In the genomic region with DNA sequence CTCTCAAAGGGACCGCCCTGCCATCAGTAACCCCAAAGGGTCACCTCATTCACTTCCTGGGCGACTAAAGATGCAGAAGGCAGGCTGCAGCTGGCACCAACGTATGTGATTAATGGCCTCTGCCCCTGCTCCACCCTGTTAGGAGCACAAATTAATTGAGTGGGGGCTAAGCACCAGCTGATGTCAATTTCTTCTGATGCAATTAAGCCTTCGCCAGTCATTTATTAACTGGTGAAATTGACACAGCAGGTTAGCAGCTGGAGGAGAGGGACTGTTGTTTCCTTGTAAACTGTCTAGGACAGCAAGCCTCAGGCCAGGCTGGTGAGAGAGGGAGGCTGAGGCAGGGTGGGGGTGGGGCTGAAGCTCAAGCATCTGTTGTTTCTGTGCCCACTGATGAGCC, we compare ENCODE assay signal across 16 mouse cellular contexts. TPM values are rescaled to one million over a fixed set of nuclear protein-coding genes. Genes with fewer than 3 reads are reported as not detected.
DNase-seq lines count a peak whose midpoint lies in the region; ATAC-seq and TF ChIP-seq lines count a peak whose summit lies in the region.
"Had no signal": no experiment of that assay in that cellular context is flagged by ENCODE, and none has a peak within 500 bp of the region (broad histone marks: within the 10 kb centered on the region; RNA-seq: fewer than 3 reads in every experiment).

No protein-coding gene starts in this region.

- H3K4me3 ChIP-seq in kidney, postnatal 0 days (replicated peaks; ENCODE audit: low read depth, low read length) = no peak overlapping the region
- H3K4me3 ChIP-seq in forebrain, embryonic 13.5 days = no peak overlapping the region
- no peak overlapping the region for H3K4me3 ChIP-seq in intestine, embryonic 15.5 days (replicated peaks)
- H3K4me3 ChIP-seq: embryonic facial prominence, embryonic 12.5 days; liver, embryonic 13.5 days had no signal

- peak; percentile 68; the same call in 1 of the 2 replicates for ATAC-seq in kidney, postnatal 0 days (replicated peaks; ENCODE audit: low FRiP score, low read depth)
- ATAC-seq in forebrain, embryonic 13.5 days = peak; percentile 63; the same call in 1 of the 2 replicates
- peak; percentile 62 for ATAC-seq in intestine, embryonic 15.5 days
- ATAC-seq: CD4-positive, CD25-positive, alpha-beta regulatory T cell, adult 4 months had no signal

- H3K4me1 ChIP-seq in kidney, postnatal 0 days (replicated peaks; ENCODE audit: insufficient read depth, low read length) = no peaks in the 10 kb centered on the region
- peaks cover 10% of the 10 kb centered on the region; the same call in 1 of the 2 replicates for H3K4me1 ChIP-seq in forebrain, embryonic 13.5 days
- no peaks in the 10 kb centered on the region; the same call in 1 of the 2 replicates for H3K4me1 ChIP-seq in intestine, embryonic 15.5 days (replicated peaks)
- H3K4me1 ChIP-seq: embryonic facial prominence, embryonic 12.5 days had no signal

- H3K4me2 ChIP-seq in kidney, postnatal 0 days (ENCODE audit: low read length) = no peak overlapping the region
- no peak overlapping the region for H3K4me2 ChIP-seq in forebrain, embryonic 13.5 days
- no peak overlapping the region for H3K4me2 ChIP-seq in intestine, embryonic 15.5 days (replicated peaks)
- H3K4me2 ChIP-seq: embryonic facial prominence, embryonic 12.5 days; liver, embryonic 13.5 days had no signal

- no peak for DNase-seq in kidney, postnatal 0 days (ENCODE audit: low spot score)
- no peak for DNase-seq in kidney, postnatal 10 days
- DNase-seq in MN1 (ENCODE audit: low spot score) = peak; percentile 56
- no peak for DNase-seq in spleen, postnatal 36 days (ENCODE audit: low spot score in 2 of 2)
- DNase-seq in cerebellum, postnatal 10 days = no peak
- DNase-seq in adrenal gland, adult 18-20 months (ENCODE audit: low spot score in 2 of 2) = no peak
- DNase-seq: adrenal gland, postnatal 25 days; cerebellum, adult 11-12 months; heart, adult 11 months; heart, postnatal 10 days; kidney, postnatal 25 days had no signal

- no peaks in the 10 kb centered on the region for H3K36me3 ChIP-seq in kidney, postnatal 0 days (ENCODE audit: insufficient read depth, low read length)
- H3K36me3 ChIP-seq in forebrain, embryonic 13.5 days (ENCODE audit: poor library complexity, severe bottlenecking) = no peaks in the 10 kb centered on the region
- no peaks in the 10 kb centered on the region for H3K36me3 ChIP-seq in intestine, embryonic 15.5 days
- H3K36me3 ChIP-seq: embryonic facial prominence, embryonic 12.5 days; liver, embryonic 13.5 days had no signal

- WGBS in kidney, postnatal 0 days = 50% methylated on average over 4 of the region's 4 CpGs
- whole genome bisulfite sequencing in forebrain, embryonic 13.5 days = 37% methylated on average over 4 of the region's 4 CpGs
- WGBS in intestine, embryonic 15.5 days = 53% methylated on average over 4 of the region's 4 CpGs

- H3K9me3 ChIP-seq in kidney, postnatal 0 days (replicated peaks; ENCODE audit: low read length) = no peaks in the 10 kb centered on the region
- no peaks in the 10 kb centered on the region for H3K9me3 ChIP-seq in forebrain, embryonic 13.5 days (replicated peaks)
- no peaks in the 10 kb centered on the region for H3K9me3 ChIP-seq in intestine, embryonic 15.5 days
- H3K9me3 ChIP-seq: embryonic facial prominence, embryonic 12.5 days; liver, embryonic 13.5 days had no signal

- no peak overlapping the region for H3K27ac ChIP-seq in kidney, postnatal 0 days
- no peak overlapping the region for H3K27ac ChIP-seq in forebrain, embryonic 13.5 days
- H3K27ac ChIP-seq in intestine, embryonic 15.5 days = no peak overlapping the region
- H3K27ac ChIP-seq: embryonic facial prominence, embryonic 12.5 days; liver, embryonic 13.5 days had no signal

- no peaks in the 10 kb centered on the region; the same call in 1 of the 2 replicates for H3K27me3 ChIP-seq in kidney, postnatal 0 days (ENCODE audit: insufficient read depth, low read length)
- no peaks in the 10 kb centered on the region for H3K27me3 ChIP-seq in forebrain, embryonic 13.5 days
- H3K27me3 ChIP-seq in intestine, embryonic 15.5 days (replicated peaks) = no peaks in the 10 kb centered on the region
- H3K27me3 ChIP-seq: embryonic facial prominence, embryonic 12.5 days; liver, embryonic 13.5 days had no signal

- no peak for TF ChIP-seq CTCF in kidney, postnatal 0 days (IDR thresholded peaks at IDR 0.05; ENCODE audit: low read depth)

- H3K9ac ChIP-seq in kidney, postnatal 0 days (ENCODE audit: low read depth, low read length) = no peak overlapping the region
- no peak overlapping the region for H3K9ac ChIP-seq in forebrain, embryonic 13.5 days
- H3K9ac ChIP-seq in intestine, embryonic 15.5 days = no peak overlapping the region
- H3K9ac ChIP-seq: embryonic facial prominence, embryonic 12.5 days; liver, embryonic 13.5 days had no signal

RNA-seq across cellular contexts. Expression of gene Tor1aip1, which starts 53.8 kb away (rescaled TPM):
- 54.7 and 55.2 TPM in 2 replicates for polyA plus RNA-seq in kidney, postnatal 0 days (2015; fragmentation: Nextera tagmentation; extraction: Ambion mirVana)
- 34.7 and 37.1 TPM in 2 replicates for polyA plus RNA-seq in forebrain, embryonic 13.5 days (2015; fragmentation: Nextera tagmentation; extraction: Ambion mirVana)
- polyA plus RNA-seq in intestine, embryonic 15.5 days (2015; fragmentation: Nextera tagmentation; extraction: Ambion mirVana) = 36.3 and 39.4 TPM in 2 replicates
- 100 to 1,000 TPM; 102 to 127 TPM for total RNA-seq in adrenal gland, adult 18-20 months (2021)

RNA-seq across cellular contexts. Expression of gene Tor1aip2, which starts 54.8 kb away (rescaled TPM):
- 89.4 and 92.5 TPM in 2 replicates for polyA plus RNA-seq in kidney, postnatal 0 days (2015; fragmentation: Nextera tagmentation; extraction: Ambion mirVana)
- 79.6 and 83.9 TPM in 2 replicates for polyA plus RNA-seq in forebrain, embryonic 13.5 days (2015; fragmentation: Nextera tagmentation; extraction: Ambion mirVana)
- polyA plus RNA-seq in intestine, embryonic 15.5 days (2015; fragmentation: Nextera tagmentation; extraction: Ambion mirVana) = 135 and 139 TPM in 2 replicates
- 100 to 1,000 TPM; 110 to 165 TPM for total RNA-seq in adrenal gland, adult 18-20 months (2021)
